Mouse (Mus musculus) liver, embryonic 16.5 days (tissue): ENCODE results near the gene Exosc1. TPM values are rescaled to one million over a fixed set of nuclear protein-coding genes. Genes with fewer than 3 reads are reported as not detected.
A peak's percentile ranks its signal among the peaks of the same experiment; 100 is the strongest.

ENCODE experiments used
- ATAC-seq: fragments of 200-750 bp; cut with Nextera tagmentation; 2 replicates; pipeline ENCODE4 v1.8.0; 2017; ENCODE audit warnings: low read depth, mild to moderate bottlenecking, moderate number of reproducible peaks, moderate library complexity
- H3K27ac ChIP-seq: fragments of 300-500 bp; sonication (generic); 2 replicates; pipeline ENCODE4 v1.5.1; 2014; ENCODE audit warnings: mild to moderate bottlenecking, low read length
- H3K27me3 ChIP-seq: fragments of 300-500 bp; sonication (generic); 2 replicates; pipeline ENCODE4 v1.6.1; 2014; ENCODE audit warnings: low read depth, low read length, mixed read lengths; ENCODE audit not compliant: control insufficient read depth, insufficient read depth
- H3K36me3 ChIP-seq: fragments of 300-500 bp; sonication (generic); 2 replicates; pipeline ENCODE4 v1.6.1; 2014; ENCODE audit warnings: mild to moderate bottlenecking; ENCODE audit not compliant: control insufficient read depth, insufficient read depth
- H3K4me1 ChIP-seq: fragments of 300-500 bp; sonication (generic); 2 replicates; pipeline ENCODE4 v1.6.1; 2014; ENCODE audit warnings: low read depth, low read length, mixed read lengths; ENCODE audit not compliant: control insufficient read depth
- H3K4me2 ChIP-seq: fragments of 300-500 bp; sonication (generic); 2 replicates; pipeline ENCODE4 v1.6.1; 2014; ENCODE audit warnings: low read depth, low read length, mixed read lengths
- H3K4me3 ChIP-seq: fragments of 300-500 bp; sonication (generic); 2 replicates; pipeline ENCODE4 v1.5.1; 2014; ENCODE audit warnings: low read depth, mild to moderate bottlenecking, low read length
- H3K9ac ChIP-seq: fragments of 300-500 bp; sonication (generic); 2 replicates; pipeline ENCODE4 v1.6.1; 2014; ENCODE audit warnings: low read depth, low read length
- H3K9me3 ChIP-seq: fragments of 300-500 bp; sonication (generic); replicated peaks from 2 replicates; pipeline ENCODE4 v1.6.1; 2016; ENCODE audit warnings: low read length; ENCODE audit not compliant: control insufficient read depth
- WGBS: fragments of 180-500 bp; shearing (Covaris S2); extraction: QIAGEN DNeasy Blood & Tissue Kit; methylation state at CpG from one replicate; pipeline ENCODE4 v1.1.7; 2014; ENCODE audit not compliant: insufficient replicate concordance; 5-methylcytosine and 5-hydroxymethylcytosine counted together
- polyA plus RNA-seq: library from polyadenylated mRNA; unstranded; fragments of >200 nt; fragmentation: Nextera tagmentation; extraction: Ambion mirVana; gene quantifications from 2 replicates; pipeline ENCODE4 v1.2.1, GENCODE M21; 2015

Gene Exosc1
- polyA plus RNA-seq: 25.4 and 27.3 TPM in 2 replicates

GRCm38 (mm10) chr19:41933179-41934086 lies at the start of gene Exosc1, which contains the start of gene Zdhhc16:
Gene Exosc1, minus strand, starts transcription at chr19:41933423.
Gene Zdhhc16, plus strand, starts transcription at chr19:41933480.
- Histone ChIP-seq H3K27me3 (no peaks in the 10 kb centered on the region), H3K4me1 (peaks cover 18% of the 10 kb centered on the region), H3K36me3 (peaks cover 10% of the 10 kb centered on the region), H3K4me2 (peak within 1 kb of the TSS; percentile 93), H3K4me3 (peak within 1 kb of the TSS; percentile 82), H3K27ac (peak within 1 kb of the TSS; percentile 66), H3K9ac (peak within 1 kb of the TSS; percentile 85), H3K9me3 (no peaks in the 10 kb centered on the region)
- under 1% methylated on average over 47 of the region's 47 CpGs for WGBS
- ATAC-seq: peak; percentile 100

GRCm38 (mm10) chr19:41982791-41983150 lies 49.5 kb upstream of the Exosc1 start:
- H3K4me1 ChIP-seq: peaks cover 20% of the 10 kb centered on the region
- ATAC-seq: no peak

GRCm38 (mm10) chr19:41981931-41982790 lies 48.9 kb upstream of the Exosc1 start:
- H3K4me2 ChIP-seq: peak overlapping the region; percentile 100
- under 1% methylated on average over 74 of the region's 74 CpGs for WGBS

More at GRCm38 (mm10) chr19:41982791-41983150, 49.5 kb upstream of the Exosc1 start:
- Histone ChIP-seq H3K9ac (peak overlapping the region; percentile 73), H3K9me3 (no peaks in the 10 kb centered on the region), H3K4me2 (peak overlapping the region; percentile 100), H3K4me3 (peak overlapping the region; percentile 95), H3K36me3 (no peaks in the 10 kb centered on the region), H3K27ac (no peak overlapping the region; the same call in 1 of the 2 replicates), H3K27me3 (peaks cover 27% of the 10 kb centered on the region)
- 7% methylated on average over 4 of the region's 4 CpGs for WGBS

GRCm38 (mm10) chr19:41981595-41981927 lies 48.3 kb upstream of the Exosc1 start, which contains the start of gene Ubtd1:
Gene Ubtd1, plus strand, starts transcription at chr19:41981763.
- Histone ChIP-seq H3K36me3 (no peaks in the 10 kb centered on the region), H3K9me3 (no peaks in the 10 kb centered on the region), H3K4me3 (peak within 1 kb of the TSS; percentile 95), H3K9ac (peak within 1 kb of the TSS; percentile 88), H3K4me1 (peaks cover 20% of the 10 kb centered on the region), H3K27me3 (peaks cover 27% of the 10 kb centered on the region), H3K27ac (peak within 1 kb of the TSS; percentile 87), H3K4me2 (peak within 1 kb of the TSS; percentile 100)
- no peak for ATAC-seq
- 0% methylated on average over 33 of the region's 33 CpGs for WGBS

More at GRCm38 (mm10) chr19:41981931-41982790, 48.9 kb upstream of the Exosc1 start:
- peaks cover 27% of the 10 kb centered on the region for H3K27me3 ChIP-seq
- ATAC-seq: no peak
- H3K4me1 ChIP-seq: peaks cover 20% of the 10 kb centered on the region
- no peaks in the 10 kb centered on the region for H3K9me3 ChIP-seq
- H3K27ac ChIP-seq: peak overlapping the region; percentile 87
- peak overlapping the region; percentile 73 for H3K9ac ChIP-seq
- H3K4me3 ChIP-seq: peak overlapping the region; percentile 95
- H3K36me3 ChIP-seq: no peaks in the 10 kb centered on the region

- Histone ChIP-seq H3K27me3 (peaks cover 27% of the 10 kb centered on the region), H3K9ac (peak within 1 kb of the TSS; percentile 88), H3K4me1 (peaks cover 20% of the 10 kb centered on the region), H3K36me3 (no peaks in the 10 kb centered on the region), H3K9me3 (no peaks in the 10 kb centered on the region), H3K4me2 (peak within 1 kb of the TSS; percentile 100), H3K4me3 (peak within 1 kb of the TSS; percentile 95), H3K27ac (peak within 1 kb of the TSS; percentile 87)
- peak; percentile 89 for ATAC-seq
- under 1% methylated on average over 68 of the region's 68 CpGs for WGBS
Observed at GRCm38 (mm10) chr19:41980819-41981594, 47.8 kb upstream of the Exosc1 start, which contains the start of gene Mms19. Gene Mms19, minus strand, starts transcription at chr19:41981157.

GRCm38 (mm10) chr19:41980422-41980818 lies 47.2 kb upstream of the Exosc1 start:
- Histone ChIP-seq H3K4me3 (peak overlapping the region; percentile 95), H3K4me2 (peak overlapping the region; percentile 100), H3K27me3 (peaks cover 27% of the 10 kb centered on the region), H3K4me1 (peaks cover 20% of the 10 kb centered on the region), H3K9ac (peak overlapping the region; percentile 88), H3K9me3 (no peaks in the 10 kb centered on the region), H3K27ac (peak overlapping the region; percentile 87), H3K36me3 (no peaks in the 10 kb centered on the region)
- ATAC-seq: no peak
- under 1% methylated on average over 16 of the region's 16 CpGs for WGBS

- Histone ChIP-seq H3K4me3 (no peak overlapping the region), H3K27ac (no peak overlapping the region), H3K9me3 (no peaks in the 10 kb centered on the region), H3K4me2 (no peak overlapping the region), H3K9ac (no peak overlapping the region), H3K4me1 (peaks cover 3% of the 10 kb centered on the region), H3K36me3 (peaks cover 2% of the 10 kb centered on the region; the same call in 1 of the 2 replicates), H3K27me3 (no peaks in the 10 kb centered on the region)
- WGBS: 67% methylated on average over 13 of the region's 13 CpGs
- ATAC-seq: no peak
Observed at GRCm38 (mm10) chr19:41973891-41974794, 40.9 kb upstream of the Exosc1 start.
